Mouse (Mus musculus): Measurements from ENCODE around the gene Rnf208. TPM values are rescaled to one million over a fixed set of nuclear protein-coding genes. Genes with fewer than 3 reads are reported as not detected.

Rnf208 gene
- polyA plus RNA-seq, 1 experiment = 0.59 TPM

DNA sequence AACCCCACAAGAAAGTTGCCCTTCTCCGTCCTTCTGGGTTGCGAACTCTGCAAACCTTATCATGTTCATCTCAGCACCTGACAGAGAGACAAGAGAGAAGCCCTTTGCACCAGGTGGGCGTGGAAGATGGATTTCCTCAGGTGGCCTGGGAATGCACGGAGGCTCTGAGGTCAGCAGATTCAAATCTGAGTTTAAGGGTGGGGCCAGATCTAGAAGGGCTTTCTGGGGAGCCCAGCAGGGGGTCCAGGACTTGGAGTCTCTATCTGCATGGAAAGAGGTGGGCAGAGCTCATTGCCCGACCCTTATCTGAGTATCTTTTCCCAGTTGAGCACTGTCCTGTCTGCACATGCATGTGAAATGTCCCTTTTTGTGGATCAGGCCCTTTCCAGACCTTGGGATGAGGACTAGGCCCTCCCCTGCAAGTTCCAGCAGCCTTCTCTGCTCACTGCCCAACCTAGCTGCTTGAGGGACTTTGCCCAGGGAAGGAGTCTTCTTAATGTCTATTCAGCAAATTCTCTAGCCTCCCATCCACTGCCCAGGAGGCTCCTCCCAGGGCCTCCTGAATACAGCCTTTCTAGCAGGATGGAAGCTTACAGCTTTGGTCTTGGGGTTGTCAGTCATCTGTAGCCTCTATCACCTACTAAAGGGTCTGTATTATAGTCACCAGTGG lies 7.4 kb upstream of the Rnf208 start:
- peaks cover 69% of the 10 kb centered on the region for H3K27me3 ChIP-seq (ENCODE audit: control insufficient read depth, insufficient read depth, insufficient read length)
- no peak overlapping the region for H3K4me2 ChIP-seq (ENCODE audit: low read depth)
- no peak overlapping the region for H3ac ChIP-seq (ENCODE audit: control insufficient read depth, insufficient read length)
- H3K79me2 ChIP-seq (ENCODE audit: control insufficient read depth, insufficient read depth) = no peaks in the 10 kb centered on the region
- no peaks in the 10 kb centered on the region for H3K36me3 ChIP-seq (ENCODE audit: control insufficient read depth, insufficient read depth)
- TF ChIP-seq CEBPB (IDR thresholded peaks at IDR 0.05; ENCODE audit: insufficient read depth, poor library complexity, severe bottlenecking) (no peak), E2F4 (IDR thresholded peaks at IDR 0.05; ENCODE audit: insufficient read depth) (no peak), MYOG (IDR thresholded peaks at IDR 0.05; ENCODE audit: control insufficient read depth in 1 of 3, insufficient read depth in 1 of 3, insufficient read length in 2 of 3, low read depth in 2 of 3) (no peak), REST (IDR thresholded peaks at IDR 0.05; ENCODE audit: insufficient read depth, insufficient read length) (no peak)
- no peak overlapping the region for H3K4me3 ChIP-seq

DNA sequence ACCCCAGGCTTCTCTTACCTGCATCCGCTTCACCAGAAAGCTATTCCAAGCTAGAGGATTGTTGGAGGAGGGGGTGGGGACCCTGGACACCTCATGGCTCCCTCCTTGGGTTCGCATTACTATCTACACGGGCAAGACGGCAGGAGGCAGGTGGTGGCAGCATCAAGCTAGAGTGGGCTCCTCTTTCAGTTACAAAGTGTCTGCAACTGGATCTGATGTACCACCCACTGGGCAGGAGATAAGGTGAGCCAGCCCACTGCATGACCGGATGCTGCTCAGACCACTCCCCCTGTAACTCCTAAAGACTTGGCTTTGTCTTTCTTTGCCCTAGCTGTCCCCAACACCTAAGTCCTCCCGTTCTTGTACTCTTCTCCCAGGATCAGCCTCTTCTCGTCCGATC lies 5.4 kb upstream of the Rnf208 start, which contains the start of gene Rnf224:
Rnf224 (minus strand) TSS at position 174 of the 400 bp plus-strand sequence.
- Histone ChIP-seq H3K4me2 (ENCODE audit: low read depth) (no peak within 1 kb of the TSS), H3K27me3 (ENCODE audit: control insufficient read depth, insufficient read depth, insufficient read length) (peaks cover 55% of the 10 kb centered on the region), H3K4me3 (no peak within 1 kb of the TSS), H3ac (ENCODE audit: control insufficient read depth, insufficient read length) (no peak within 1 kb of the TSS), H3K36me3 (ENCODE audit: control insufficient read depth, insufficient read depth) (no peaks in the 10 kb centered on the region), H3K79me2 (ENCODE audit: control insufficient read depth, insufficient read depth) (no peaks in the 10 kb centered on the region)
- TF ChIP-seq TCF12 (IDR thresholded peaks at IDR 0.05; ENCODE audit: insufficient read depth, poor library complexity, severe bottlenecking) (no peak), MYOD1 (IDR thresholded peaks at IDR 0.05; ENCODE audit: control insufficient read depth in 1 of 3, insufficient read length in 2 of 3, low read depth in 2 of 3) (no peak), REST (IDR thresholded peaks at IDR 0.05; ENCODE audit: insufficient read depth, insufficient read length) (no peak), E2F4 (IDR thresholded peaks at IDR 0.05; ENCODE audit: insufficient read depth) (no peak), MYOG (IDR thresholded peaks at IDR 0.05; ENCODE audit: control insufficient read depth in 1 of 3, insufficient read depth in 1 of 3, insufficient read length in 2 of 3, low read depth in 2 of 3) (no peak), MAX (IDR thresholded peaks at IDR 0.05; ENCODE audit: low read depth) (no peak), SRF (IDR thresholded peaks at IDR 0.05; ENCODE audit: control insufficient read depth, insufficient read length, low read depth) (no peak), USF1 (IDR thresholded peaks at IDR 0.05; ENCODE audit: low read depth) (no peak)

DNA sequence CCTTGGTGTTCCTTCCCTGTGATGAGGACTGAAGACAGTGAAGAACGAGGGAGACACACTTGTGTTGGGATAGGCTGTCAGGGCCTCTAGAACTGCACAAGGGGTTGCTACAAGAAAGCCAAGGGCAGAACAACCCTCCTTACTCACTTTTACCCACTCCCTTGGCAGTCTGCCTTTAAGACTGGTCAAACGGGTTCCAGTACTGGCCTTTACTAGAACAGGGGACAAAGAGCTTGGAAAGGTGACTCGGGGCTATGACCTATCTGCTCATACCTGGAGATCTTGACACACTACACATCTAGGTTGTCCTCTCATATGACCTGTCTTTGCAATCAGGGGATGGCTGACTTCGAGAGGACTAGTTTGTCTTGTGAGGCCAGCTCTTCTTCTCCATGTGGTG lies 4.5 kb upstream of the Rnf208 start:
- Histone ChIP-seq H3K4me3 (no peak overlapping the region), H3K79me2 (ENCODE audit: control insufficient read depth, insufficient read depth) (no peaks in the 10 kb centered on the region), H3K27me3 (ENCODE audit: control insufficient read depth, insufficient read depth, insufficient read length) (peaks cover 55% of the 10 kb centered on the region), H3K4me2 (ENCODE audit: low read depth) (no peak overlapping the region), H3K36me3 (ENCODE audit: control insufficient read depth, insufficient read depth) (no peaks in the 10 kb centered on the region), H3ac (ENCODE audit: control insufficient read depth, insufficient read length) (no peak overlapping the region)
- TF ChIP-seq MAX (IDR thresholded peaks at IDR 0.05; ENCODE audit: low read depth) = no peak
- TF ChIP-seq SRF (IDR thresholded peaks at IDR 0.05; ENCODE audit: control insufficient read depth, insufficient read length, low read depth) = no peak
- TF ChIP-seq USF1 (IDR thresholded peaks at IDR 0.05; ENCODE audit: low read depth) = no peak
- no peak for TF ChIP-seq TCF12 (IDR thresholded peaks at IDR 0.05; ENCODE audit: insufficient read depth, poor library complexity, severe bottlenecking)
- TF ChIP-seq POLR2AphosphoS2 (IDR thresholded peaks at IDR 0.05; ENCODE audit: insufficient read length, low read depth) = no peak
- TF ChIP-seq TCF3 (IDR thresholded peaks at IDR 0.05; ENCODE audit: insufficient read length, low read depth) = no peak
- TF ChIP-seq REST (IDR thresholded peaks at IDR 0.05; ENCODE audit: insufficient read depth, insufficient read length) = no peak
- no peak for TF ChIP-seq MYOG (IDR thresholded peaks at IDR 0.05; ENCODE audit: control insufficient read depth in 1 of 3, insufficient read depth in 1 of 3, insufficient read length in 2 of 3, low read depth in 2 of 3)
- TF ChIP-seq MYOD1 (IDR thresholded peaks at IDR 0.05; ENCODE audit: control insufficient read depth in 1 of 3, insufficient read length in 2 of 3, low read depth in 2 of 3) = no peak
- TF ChIP-seq CEBPB (IDR thresholded peaks at IDR 0.05; ENCODE audit: insufficient read depth, poor library complexity, severe bottlenecking) = no peak
- no peak for TF ChIP-seq POLR2A (IDR thresholded peaks at IDR 0.05; ENCODE audit: insufficient read length, low read depth)

DNA sequence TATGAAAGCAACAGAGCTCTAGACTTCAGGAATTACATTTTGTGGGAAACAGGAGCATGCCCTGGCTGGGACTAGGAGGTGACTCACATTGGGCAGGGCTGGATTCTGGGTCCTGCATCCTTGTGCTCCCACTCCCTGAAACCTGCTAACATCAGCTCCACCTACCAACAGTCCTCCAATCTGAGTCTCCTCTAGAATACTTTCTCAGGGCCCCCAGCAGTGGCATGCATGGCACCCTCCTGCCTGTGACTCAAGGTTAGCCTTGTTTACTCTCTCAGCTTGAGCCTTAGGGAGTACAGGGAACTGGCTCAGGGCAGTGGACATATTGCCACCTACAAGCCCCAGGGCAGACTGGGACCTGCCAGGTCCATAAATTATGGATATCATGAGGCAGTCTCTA lies 3.9 kb upstream of the Rnf208 start:
- TF ChIP-seq POLR2A (IDR thresholded peaks at IDR 0.05; ENCODE audit: insufficient read length, low read depth) = no peak
- TF ChIP-seq POLR2AphosphoS2 (IDR thresholded peaks at IDR 0.05; ENCODE audit: insufficient read length, low read depth) = no peak
- TF ChIP-seq MYOG (IDR thresholded peaks at IDR 0.05; ENCODE audit: control insufficient read depth in 1 of 3, insufficient read depth in 1 of 3, insufficient read length in 2 of 3, low read depth in 2 of 3) = no peak
- TF ChIP-seq SRF (IDR thresholded peaks at IDR 0.05; ENCODE audit: control insufficient read depth, insufficient read length, low read depth) = no peak
- no peak for TF ChIP-seq MYOD1 (IDR thresholded peaks at IDR 0.05; ENCODE audit: control insufficient read depth in 1 of 3, insufficient read length in 2 of 3, low read depth in 2 of 3)
- TF ChIP-seq TCF12 (IDR thresholded peaks at IDR 0.05; ENCODE audit: insufficient read depth, poor library complexity, severe bottlenecking) = no peak
- no peak for TF ChIP-seq REST (IDR thresholded peaks at IDR 0.05; ENCODE audit: insufficient read depth, insufficient read length)
- no peak for TF ChIP-seq MAX (IDR thresholded peaks at IDR 0.05; ENCODE audit: low read depth)
- TF ChIP-seq CEBPB (IDR thresholded peaks at IDR 0.05; ENCODE audit: insufficient read depth, poor library complexity, severe bottlenecking) = no peak
- TF ChIP-seq E2F4 (IDR thresholded peaks at IDR 0.05; ENCODE audit: insufficient read depth) = no peak
- no peak for TF ChIP-seq TCF3 (IDR thresholded peaks at IDR 0.05; ENCODE audit: insufficient read length, low read depth)
- no peak for TF ChIP-seq USF1 (IDR thresholded peaks at IDR 0.05; ENCODE audit: low read depth)
- peaks cover 54% of the 10 kb centered on the region for H3K27me3 ChIP-seq (ENCODE audit: control insufficient read depth, insufficient read depth, insufficient read length)
- H3ac ChIP-seq (ENCODE audit: control insufficient read depth, insufficient read length) = no peak overlapping the region
- no peak overlapping the region for H3K4me2 ChIP-seq (ENCODE audit: low read depth)
- H3K4me3 ChIP-seq = no peak overlapping the region
- H3K36me3 ChIP-seq (ENCODE audit: control insufficient read depth, insufficient read depth) = no peaks in the 10 kb centered on the region
- no peaks in the 10 kb centered on the region for H3K79me2 ChIP-seq (ENCODE audit: control insufficient read depth, insufficient read depth)

DNA sequence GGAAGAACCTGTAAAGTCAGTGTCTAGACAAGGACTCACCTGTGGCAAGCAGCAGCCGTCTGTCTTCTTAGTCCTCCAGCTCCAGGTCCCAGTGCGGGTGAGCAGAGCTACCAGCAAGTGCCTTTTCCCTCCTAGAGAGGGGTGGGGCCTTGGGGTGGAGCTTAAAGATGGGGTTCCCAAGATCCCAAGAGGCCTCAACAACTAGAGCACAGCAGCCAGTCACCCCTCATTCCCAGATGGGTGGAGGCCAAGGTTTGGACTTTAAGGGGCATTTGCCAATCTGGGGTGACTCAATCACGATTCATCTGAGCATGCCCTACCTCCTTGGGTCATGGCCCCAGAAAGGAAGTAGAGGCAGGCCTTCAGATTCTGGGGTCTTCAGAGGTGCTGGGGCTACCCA lies 2.3 kb upstream of the Rnf208 start:
- TF ChIP-seq TCF12 (IDR thresholded peaks at IDR 0.05; ENCODE audit: insufficient read depth, poor library complexity, severe bottlenecking) (no peak), POLR2AphosphoS2 (IDR thresholded peaks at IDR 0.05; ENCODE audit: insufficient read length, low read depth) (no peak), USF1 (IDR thresholded peaks at IDR 0.05; ENCODE audit: low read depth) (no peak)

More for the DNA sequence above, 2.3 kb upstream of the Rnf208 start:
- peaks cover 37% of the 10 kb centered on the region for H3K27me3 ChIP-seq (ENCODE audit: control insufficient read depth, insufficient read depth, insufficient read length)
- no peaks in the 10 kb centered on the region for H3K79me2 ChIP-seq (ENCODE audit: control insufficient read depth, insufficient read depth)
- H3K36me3 ChIP-seq (ENCODE audit: control insufficient read depth, insufficient read depth) = no peaks in the 10 kb centered on the region
- H3ac ChIP-seq (ENCODE audit: control insufficient read depth, insufficient read length) = no peak overlapping the region
- no peak overlapping the region for H3K4me3 ChIP-seq
- H3K4me2 ChIP-seq (ENCODE audit: low read depth) = no peak overlapping the region

All from myocyte (in vitro differentiated cells).